16 mouse cellular contexts compared by ENCODE assay signal in genomic region chr3:129880925-129881593, GRCm38 (mm10). TPM values are rescaled to one million over a fixed set of nuclear protein-coding genes. Genes with fewer than 3 reads are reported as not detected.
DNase-seq lines count a peak whose midpoint lies in the region; ATAC-seq and TF ChIP-seq lines count a peak whose summit lies in the region.
"Had no signal": no experiment of that assay in that cellular context is flagged by ENCODE, and none has a peak within 500 bp of the region (broad histone marks: within the 10 kb centered on the region; RNA-seq: fewer than 3 reads in every experiment).

No protein-coding gene starts in this region.

- no peak overlapping the region for H3K4me2 ChIP-seq in lung, postnatal 0 days (replicated peaks; ENCODE audit: low read depth, low read length)
- peak overlapping the region; percentile 96 for H3K4me2 ChIP-seq in liver, embryonic 15.5 days
- H3K4me2 ChIP-seq: hindbrain, embryonic 13.5 days had no signal

- 41% methylated on average over 8 of the region's 8 CpGs for WGBS in lung, postnatal 0 days
- 51% methylated on average over 8 of the region's 8 CpGs for WGBS in lung, adult 2 months
- WGBS in liver, embryonic 15.5 days (ENCODE audit: insufficient replicate concordance): 10% methylated on average over 8 of the region's 8 CpGs

- peak; percentile 79 for DNase-seq in lung, postnatal 0 days (ENCODE audit: low spot score)
- DNase-seq in lung, adult 2 months: no peak
- peak; percentile 67 for DNase-seq in c-Kit-positive CD71-positive TER-119-negative erythroid progenitor cells, embryonic 14.5 days (ENCODE audit: low read depth)
- peak; percentile 56 for DNase-seq in thymus, postnatal 14 days
- no peak for DNase-seq in right cerebral cortex, adult 18-20 months
- no peak for DNase-seq in left cerebral cortex, adult 18-20 months (ENCODE audit: low spot score in 2 of 2)
- no peak for DNase-seq in frontal cortex, postnatal 36 days (ENCODE audit: low spot score in 2 of 2)
- DNase-seq: cerebellum, postnatal 14 days; forebrain, postnatal 0 days; kidney, adult 9 months had no signal

- H3K9ac ChIP-seq in lung, postnatal 0 days (replicated peaks; ENCODE audit: low read depth): no peak overlapping the region
- H3K9ac ChIP-seq in liver, embryonic 15.5 days: peak overlapping the region; percentile 43
- H3K9ac ChIP-seq: forebrain, postnatal 0 days; hindbrain, embryonic 13.5 days had no signal

- H3K4me3 ChIP-seq in lung, postnatal 0 days (ENCODE audit: low read depth, low read length): no peak overlapping the region
- H3K4me3 ChIP-seq in lung, adult 2 months (replicated peaks; ENCODE audit: extremely low read depth, low read depth, low read length): no peak overlapping the region
- peak overlapping the region; percentile 46 for H3K4me3 ChIP-seq in liver, embryonic 15.5 days (replicated peaks)
- H3K4me3 ChIP-seq: hindbrain, embryonic 13.5 days; limb, embryonic 10.5 days had no signal

- no peaks in the 10 kb centered on the region for H3K9me3 ChIP-seq in lung, postnatal 0 days (ENCODE audit: low read length)
- H3K9me3 ChIP-seq in liver, embryonic 15.5 days (replicated peaks): no peaks in the 10 kb centered on the region
- H3K9me3 ChIP-seq: hindbrain, embryonic 13.5 days; limb, embryonic 10.5 days had no signal

- no peaks in the 10 kb centered on the region for H3K27me3 ChIP-seq in lung, postnatal 0 days (replicated peaks; ENCODE audit: insufficient read depth, low read length)
- H3K27me3 ChIP-seq in liver, embryonic 15.5 days: no peaks in the 10 kb centered on the region
- H3K27me3 ChIP-seq: CH12.LX had no signal

- TF ChIP-seq POLR2A in lung, adult 2 months (IDR thresholded peaks at IDR 0.05; ENCODE audit: borderline replicate concordance, extremely low read depth, low read depth, low read length): no peak

- TF ChIP-seq EP300 in lung, postnatal 0 days (IDR thresholded peaks at IDR 0.05): 0 out of 2 replicates have a peak, but pooled peaks have one; percentile 33

- H3K36me3 ChIP-seq in lung, postnatal 0 days (ENCODE audit: insufficient read depth, low read length): no peaks in the 10 kb centered on the region
- no peaks in the 10 kb centered on the region for H3K36me3 ChIP-seq in liver, embryonic 15.5 days (replicated peaks)
- H3K36me3 ChIP-seq: hindbrain, embryonic 13.5 days; limb, embryonic 10.5 days had no signal

- peak overlapping the region; percentile 44; the same call in 1 of the 2 replicates for H3K27ac ChIP-seq in lung, postnatal 0 days (ENCODE audit: low read length)
- H3K27ac ChIP-seq in liver, embryonic 15.5 days (replicated peaks): peak overlapping the region; percentile 81
- H3K27ac ChIP-seq: hindbrain, embryonic 13.5 days; limb, embryonic 10.5 days had no signal

- H3K4me1 ChIP-seq in lung, postnatal 0 days (ENCODE audit: insufficient read depth, low read depth, low read length): peaks cover 5% of the 10 kb centered on the region; the same call in 1 of the 2 replicates
- H3K4me1 ChIP-seq in lung, adult 2 months (ENCODE audit: control insufficient read depth, insufficient read depth, low read length): no peaks in the 10 kb centered on the region
- H3K4me1 ChIP-seq in liver, embryonic 15.5 days (replicated peaks): peaks cover 81% of the 10 kb centered on the region

- no peak for TF ChIP-seq CTCF in lung, postnatal 0 days (IDR thresholded peaks at IDR 0.05)
- TF ChIP-seq CTCF in lung, adult 2 months (IDR thresholded peaks at IDR 0.05; ENCODE audit: insufficient read depth, low read length): no peak

- peak; percentile 39 for ATAC-seq in lung, postnatal 0 days
- ATAC-seq in liver, embryonic 15.5 days (ENCODE audit: insufficient read depth): peak; percentile 59
- ATAC-seq: forebrain, postnatal 0 days had no signal

RNA-seq across cellular contexts. Expression of gene Pla2g12a, which starts 2.7 kb away (rescaled TPM):
- polyA plus RNA-seq in lung, postnatal 0 days (2015; fragmentation: Nextera tagmentation; extraction: Ambion mirVana): 34.0 and 43.7 TPM in 2 replicates
- 36.4 and 39.1 TPM in 2 replicates for polyA plus RNA-seq in lung, adult 2 months (2012; rRNA removed)
- 71.4 and 77.9 TPM in 2 replicates for polyA plus RNA-seq in liver, embryonic 15.5 days (2015; fragmentation: Nextera tagmentation; extraction: Ambion mirVana)
- total RNA-seq in left cerebral cortex, adult 18-20 months (2021): 10 to 100 TPM; 16.9 to 22.9 TPM

RNA-seq across cellular contexts. Expression of gene Casp6, which starts 20.2 kb away (rescaled TPM):
- 76.5 and 83.4 TPM in 2 replicates for polyA plus RNA-seq in lung, postnatal 0 days (2015; fragmentation: Nextera tagmentation; extraction: Ambion mirVana)
- polyA plus RNA-seq in lung, adult 2 months (2012; rRNA removed): 40.6 and 41.5 TPM in 2 replicates
- polyA plus RNA-seq in liver, embryonic 15.5 days (2015; fragmentation: Nextera tagmentation; extraction: Ambion mirVana): 27.3 and 30.6 TPM in 2 replicates
- 1 to 10 TPM; 5.3 to 7.8 TPM for total RNA-seq in left cerebral cortex, adult 18-20 months (2021)

RNA-seq across cellular contexts. Expression of gene Cfi, which starts 45.4 kb away (rescaled TPM):
- 1.3 and 1.5 TPM in 2 replicates for polyA plus RNA-seq in lung, postnatal 0 days (2015; fragmentation: Nextera tagmentation; extraction: Ambion mirVana)
- 0.59 and 0.76 TPM in 2 replicates for polyA plus RNA-seq in lung, adult 2 months (2012; rRNA removed)
- 219 and 252 TPM in 2 replicates for polyA plus RNA-seq in liver, embryonic 15.5 days (2015; fragmentation: Nextera tagmentation; extraction: Ambion mirVana)
- not detected for total RNA-seq in left cerebral cortex, adult 18-20 months (2021)
- total RNA-seq: forebrain, postnatal 0 days had no signal
- polyA plus RNA-seq: spleen, adult 2 months had no signal

RNA-seq across cellular contexts. Expression of gene Gar1, which starts 49.9 kb away (rescaled TPM):
- 17.9 and 21.0 TPM in 2 replicates for polyA plus RNA-seq in lung, postnatal 0 days (2015; fragmentation: Nextera tagmentation; extraction: Ambion mirVana)
- 18.8 and 22.4 TPM in 2 replicates for polyA plus RNA-seq in lung, adult 2 months (2012; rRNA removed)
- 39.9 and 40.0 TPM in 2 replicates for polyA plus RNA-seq in liver, embryonic 15.5 days (2015; fragmentation: Nextera tagmentation; extraction: Ambion mirVana)
- 10 to 100 TPM; 37.3 to 46.1 TPM for total RNA-seq in left cerebral cortex, adult 18-20 months (2021)

RNA-seq across cellular contexts. Expression of gene Rrh, which starts 58.7 kb away (rescaled TPM):
- polyA plus RNA-seq in lung, postnatal 0 days (2015; fragmentation: Nextera tagmentation; extraction: Ambion mirVana): not detected in 2 replicates
- 0.11 TPM in 1 of 2 replicates, not detected in the other for polyA plus RNA-seq in lung, adult 2 months (2012; rRNA removed)
- polyA plus RNA-seq in liver, embryonic 15.5 days (2015; fragmentation: Nextera tagmentation; extraction: Ambion mirVana): not detected in 2 replicates
- under 1 TPM; 0.40 to 0.77 TPM for total RNA-seq in left cerebral cortex, adult 18-20 months (2021)
- polyA plus RNA-seq: embryonic facial prominence, embryonic 14.5 days; limb, embryonic 10.5 days had no signal

Comparison
In these comparisons a context has a peak if more than half of its experiments do, and no peak if none do; other contexts are left out.
1. DNase-seq: peak in lung, postnatal 0 days (single experiment), c-Kit-positive CD71-positive TER-119-negative erythroid progenitor cells, embryonic 14.5 days (single experiment) and thymus, postnatal 14 days (single experiment); none in lung, adult 2 months (single experiment), right cerebral cortex, adult 18-20 months (single experiment), left cerebral cortex, adult 18-20 months (0 of 2) and frontal cortex, postnatal 36 days (0 of 2).
2. RNA of gene Cfi, which starts 45.4 kb away (polyA plus RNA-seq): 219 to 252 TPM in liver, embryonic 15.5 days; 1.3 to 1.5 TPM in lung, postnatal 0 days and 0.59 to 0.76 TPM in lung, adult 2 months; every median in the first group is over 10 times any median in the second.